Mouse (Mus musculus): ENCODE data around the gene Hmcn1.
A peak's percentile ranks its signal among the peaks of the same experiment; 100 is the strongest.

Hmcn1 gene

DNA sequence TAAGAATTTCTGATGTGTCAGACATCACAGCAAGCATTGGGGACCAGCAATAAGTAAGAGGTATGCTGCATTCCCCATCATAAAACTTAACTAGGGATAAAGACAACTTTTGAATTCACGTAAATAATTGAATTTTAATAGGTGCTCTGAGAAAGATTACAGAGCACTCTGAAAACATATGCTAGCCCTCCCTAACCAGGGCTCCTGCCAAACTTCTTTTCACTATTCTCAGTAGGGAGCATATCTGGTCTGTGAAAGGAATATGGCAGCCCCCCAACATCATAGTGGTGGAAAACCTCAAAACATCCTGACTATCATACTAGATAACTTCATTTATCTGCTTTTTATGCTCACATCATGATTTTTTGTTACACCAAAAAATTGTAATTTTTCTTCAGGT is 347.9 kb downstream of the Hmcn1 start:
- DNase-seq (ENCODE audit: low read depth, low spot score) = no peak

DNA sequence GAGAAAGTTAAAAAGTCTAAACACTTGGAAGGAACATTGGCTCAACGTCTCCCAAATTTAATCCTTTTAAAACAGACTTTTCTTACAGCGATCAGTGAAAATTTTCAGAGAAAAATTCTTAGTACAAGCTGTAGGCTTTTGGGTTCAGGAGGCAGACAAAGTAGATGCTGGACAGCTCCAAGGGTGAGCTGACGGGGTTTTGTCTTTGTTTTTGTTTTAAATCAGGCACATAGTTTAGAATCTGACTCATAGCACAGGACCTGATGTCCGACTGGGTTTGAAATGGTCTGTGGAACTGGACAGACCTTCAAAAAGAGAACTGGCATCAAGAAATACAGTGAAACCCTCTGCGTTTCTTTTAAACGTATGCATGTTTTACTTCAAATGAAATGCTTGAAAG is 353.7 kb downstream of the Hmcn1 start:
- no peak for DNase-seq (ENCODE audit: low read depth, low spot score)

DNA sequence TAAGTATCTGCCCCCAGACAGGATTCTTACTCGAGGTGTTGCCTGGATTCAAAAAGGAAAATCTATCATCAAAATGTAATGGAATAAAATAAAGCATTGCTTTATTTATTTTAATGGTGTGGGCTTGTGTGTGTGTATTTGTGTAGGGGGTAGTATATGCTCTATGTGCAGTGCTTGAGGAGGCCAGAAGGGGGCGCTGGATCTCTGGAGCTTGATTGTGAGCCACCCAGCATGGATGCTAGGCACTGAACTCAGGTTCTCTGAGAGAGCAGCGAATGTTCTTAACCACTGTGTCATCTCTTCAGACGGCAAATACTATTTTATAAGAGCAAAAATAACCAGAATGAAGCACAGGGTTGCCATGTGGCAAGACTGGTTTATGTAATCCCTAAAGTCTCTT is 360.7 kb downstream of the Hmcn1 start:
- DNase-seq (ENCODE audit: low read depth, low spot score) = no peak

- no peak for DNase-seq (ENCODE audit: low read depth, low spot score)
Observed at GRCm38 (mm10) chr1:150631856-150632171, 361.4 kb downstream of the Hmcn1 start.

- DNase-seq (ENCODE audit: low read depth, low spot score) = no peak
Observed at GRCm38 (mm10) chr1:150631035-150631855, 362.0 kb downstream of the Hmcn1 start.

DNA sequence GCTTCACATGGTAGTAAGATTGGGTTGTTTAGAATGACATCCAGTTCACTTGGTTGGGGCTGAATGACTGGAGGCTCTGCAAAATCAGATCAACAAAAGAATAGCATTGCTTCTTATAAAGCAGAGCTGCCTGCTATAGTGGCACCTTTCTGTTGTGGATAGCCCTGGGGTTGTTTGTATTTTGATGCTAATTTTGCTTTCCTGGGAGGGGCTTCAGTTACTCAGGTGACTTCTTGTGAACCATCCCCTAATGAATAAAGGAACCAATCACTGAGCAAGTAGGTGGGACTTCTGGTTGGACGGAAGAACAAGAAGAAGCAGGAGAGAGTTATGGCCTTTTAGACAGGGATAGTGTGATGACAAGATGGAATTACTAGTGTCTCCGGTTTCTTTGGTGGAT is 370.0 kb downstream of the Hmcn1 start:
- DNase-seq (ENCODE audit: low read depth, low spot score) = no peak

- DNase-seq (ENCODE audit: low read depth, low spot score) = peak; percentile 61
Observed at GRCm38 (mm10) chr1:150610539-150610938, 382.7 kb downstream of the Hmcn1 start.

- DNase-seq (ENCODE audit: low read depth, low spot score) = no peak
Observed at GRCm38 (mm10) chr1:150606173-150606572, 387.1 kb downstream of the Hmcn1 start.

DNA sequence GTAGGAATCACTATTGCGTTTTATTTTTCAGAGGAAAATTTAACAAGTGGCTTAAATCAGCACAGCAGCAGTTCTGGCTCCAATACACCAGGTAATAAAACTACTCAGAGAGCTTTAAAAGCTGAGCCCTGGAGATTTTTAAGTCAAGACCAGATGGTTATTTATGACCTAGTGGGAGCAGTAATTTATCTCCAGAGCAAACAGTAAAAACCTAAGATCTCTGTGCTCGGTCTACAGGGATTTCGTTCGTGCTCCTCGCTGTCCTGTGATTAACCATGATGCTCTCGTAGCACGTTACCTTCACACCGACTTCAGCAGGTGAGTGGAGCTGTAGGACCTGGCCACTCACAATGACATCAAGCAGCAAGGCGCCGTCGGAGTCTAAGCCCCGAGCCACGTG is 399.6 kb downstream of the Hmcn1 start:
- DNase-seq (ENCODE audit: low read depth, low spot score) = peak; percentile 63

- peak; percentile 62 for DNase-seq (ENCODE audit: low read depth, low spot score)
Observed at GRCm38 (mm10) chr1:150591253-150591652, 402.0 kb downstream of the Hmcn1 start.

DNA sequence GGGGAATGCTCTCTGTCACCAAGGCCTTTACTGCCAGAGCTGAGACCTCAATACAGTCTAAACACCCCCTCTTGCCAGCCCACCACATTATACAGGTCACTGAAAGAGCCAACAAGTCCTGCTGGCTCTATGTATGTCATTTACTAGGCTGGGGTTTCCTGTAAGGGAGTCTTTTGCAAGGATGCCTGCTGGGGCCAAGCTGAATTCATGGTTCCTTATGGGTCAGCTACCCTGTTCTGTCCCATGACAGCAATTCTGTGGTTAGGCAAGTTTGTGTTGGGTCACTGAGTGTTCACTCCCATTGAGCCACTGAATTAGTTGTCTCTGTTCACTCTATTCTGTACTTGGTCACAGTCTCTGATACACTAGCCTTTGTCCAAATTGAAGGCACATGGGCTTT is 405.8 kb downstream of the Hmcn1 start:
- DNase-seq (ENCODE audit: low read depth, low spot score) = no peak

DNA sequence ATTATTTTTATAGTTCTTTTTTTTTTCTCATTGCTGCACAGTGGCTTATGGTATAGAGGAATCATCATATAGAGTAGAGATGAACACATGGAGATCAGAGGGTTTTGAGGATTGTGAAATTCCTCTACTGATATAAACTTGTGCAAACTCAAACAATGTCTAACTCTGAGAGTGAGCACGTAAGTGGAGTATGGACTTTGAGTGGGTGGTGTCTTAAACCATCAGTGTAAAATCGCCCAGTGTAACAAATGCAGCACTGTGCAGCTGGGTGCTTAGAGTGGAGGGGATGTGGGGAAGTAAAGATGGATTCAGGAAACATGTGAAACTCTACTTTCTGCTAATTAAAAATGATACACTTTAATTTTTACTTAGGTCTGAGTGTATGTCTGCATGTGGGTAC is 408.8 kb downstream of the Hmcn1 start:
- no peak for DNase-seq (ENCODE audit: low read depth, low spot score)

DNA sequence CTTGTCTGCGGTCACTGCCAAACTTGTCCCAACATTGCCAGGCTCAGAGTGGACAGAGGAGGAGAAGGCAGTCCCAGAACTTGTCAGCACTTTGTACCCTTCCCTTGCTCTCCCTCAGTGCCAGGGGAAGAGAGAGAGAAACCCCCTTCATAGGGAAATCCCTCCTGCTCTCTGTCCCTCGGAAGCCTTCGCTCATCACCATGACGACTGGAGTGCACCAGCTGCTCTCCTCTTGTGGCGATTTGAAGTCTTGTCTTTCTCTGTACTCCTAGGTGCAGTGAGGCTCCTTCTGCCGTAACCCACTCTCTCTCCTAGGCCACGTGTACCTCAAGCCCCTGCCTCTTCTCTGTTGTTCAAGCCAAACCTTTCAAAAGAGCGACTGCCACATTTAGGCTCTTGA is 409.5 kb downstream of the Hmcn1 start:
- DNase-seq (ENCODE audit: low read depth, low spot score) = no peak

DNA sequence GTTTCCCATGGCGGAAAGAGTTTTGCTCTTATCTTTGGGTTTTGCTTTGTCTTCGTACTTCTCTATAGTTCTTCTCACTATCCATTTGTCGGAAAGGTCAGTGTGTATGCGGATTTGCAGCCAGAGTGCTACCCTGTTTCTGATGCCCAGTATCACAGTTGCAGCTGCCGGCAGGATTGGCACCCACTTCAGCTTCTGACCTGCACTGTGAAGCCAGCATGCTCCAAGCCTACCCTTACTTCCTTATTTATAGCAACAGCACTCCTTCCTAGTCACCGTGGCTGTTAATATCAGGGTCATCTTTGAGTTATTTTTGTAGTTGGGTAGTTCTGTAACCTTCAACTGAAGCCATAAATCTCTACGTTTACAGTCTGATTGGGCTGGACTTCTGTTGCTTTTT is 412.7 kb downstream of the Hmcn1 start:
- no peak for DNase-seq (ENCODE audit: low read depth, low spot score)

GRCm38 (mm10) chr1:150573407-150573806 is 419.8 kb downstream of the Hmcn1 start:
- DNase-seq (ENCODE audit: low read depth, low spot score) = no peak

- peak; percentile 33 for DNase-seq (ENCODE audit: low read depth, low spot score)
Observed at GRCm38 (mm10) chr1:150570562-150571156, 422.6 kb downstream of the Hmcn1 start.

DNA sequence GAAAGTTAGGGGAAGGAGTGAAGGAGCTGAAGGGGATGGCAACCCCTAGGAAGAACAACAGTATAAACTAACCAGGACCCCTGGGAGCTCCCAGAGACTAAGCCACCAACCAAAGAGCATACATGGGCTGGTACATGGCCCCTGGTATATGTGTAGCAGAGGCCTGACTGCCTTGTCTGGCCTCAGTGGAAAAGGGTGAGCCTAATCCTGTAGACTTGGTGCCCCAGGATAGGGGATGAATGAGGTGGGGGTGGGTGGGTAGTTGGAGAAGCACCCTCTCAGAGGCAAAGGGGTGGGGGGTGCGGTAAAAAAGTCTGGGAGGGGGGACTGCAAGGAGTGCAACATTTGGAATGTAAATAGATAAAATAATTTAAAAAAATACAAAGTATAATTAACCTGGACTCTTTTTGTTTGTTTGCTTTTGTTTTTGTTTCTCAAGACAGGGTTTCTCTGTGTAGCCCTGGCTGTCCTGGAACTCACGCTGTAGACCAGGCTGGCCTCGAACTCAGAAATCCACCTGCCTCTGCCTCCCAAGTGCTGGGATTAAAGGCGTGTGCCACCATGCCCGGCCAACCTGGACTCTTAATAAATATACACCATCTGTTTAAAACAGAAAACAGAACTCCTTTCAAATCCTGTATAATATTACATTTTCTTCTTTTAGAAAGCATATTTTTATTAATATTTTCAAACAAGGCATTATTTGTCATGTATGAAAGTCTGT is 423.3 kb downstream of the Hmcn1 start:
- no peak for DNase-seq (ENCODE audit: low read depth, low spot score)

DNA sequence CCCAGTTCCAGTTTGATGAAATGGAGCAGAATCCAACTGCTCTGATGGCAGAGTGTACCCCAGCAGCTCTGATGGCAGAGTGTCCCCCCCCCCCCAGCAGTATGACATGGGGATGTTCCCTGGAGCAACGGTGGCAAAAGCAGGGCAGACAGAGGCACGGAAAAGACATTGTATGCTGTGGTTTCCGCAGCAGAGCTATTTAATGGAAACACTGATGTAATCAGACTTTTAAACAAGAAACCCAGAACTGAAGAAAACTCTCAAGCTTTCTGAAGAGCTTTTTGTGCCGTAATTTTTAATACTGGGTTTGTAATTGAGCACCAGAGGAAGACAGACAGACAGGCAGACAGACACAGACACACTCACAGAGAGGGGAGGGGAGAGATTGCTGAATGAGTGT is 426.9 kb downstream of the Hmcn1 start:
- no peak for DNase-seq (ENCODE audit: low read depth, low spot score)

DNA sequence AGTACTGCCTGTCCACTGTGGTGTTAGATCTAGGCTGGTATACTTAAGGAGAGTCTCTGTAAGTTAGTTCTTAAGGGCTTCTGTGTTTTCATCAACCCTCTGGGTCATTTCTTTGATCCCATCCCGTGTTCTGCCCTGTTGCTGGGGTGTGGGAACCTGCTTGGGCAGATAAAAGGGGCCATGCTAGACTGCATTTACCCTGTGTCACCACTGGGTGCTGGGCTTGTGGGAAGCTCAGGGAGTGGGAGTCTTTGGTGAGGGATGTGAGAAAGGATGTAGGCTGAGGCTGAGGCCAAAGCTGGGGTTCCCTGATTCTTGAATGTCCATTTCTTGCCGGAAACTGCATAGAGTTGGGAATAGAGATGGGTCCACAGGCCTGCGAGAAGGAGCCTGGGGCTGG is 436.6 kb downstream of the Hmcn1 start:
- no peak for DNase-seq (ENCODE audit: low read depth, low spot score)

DNA sequence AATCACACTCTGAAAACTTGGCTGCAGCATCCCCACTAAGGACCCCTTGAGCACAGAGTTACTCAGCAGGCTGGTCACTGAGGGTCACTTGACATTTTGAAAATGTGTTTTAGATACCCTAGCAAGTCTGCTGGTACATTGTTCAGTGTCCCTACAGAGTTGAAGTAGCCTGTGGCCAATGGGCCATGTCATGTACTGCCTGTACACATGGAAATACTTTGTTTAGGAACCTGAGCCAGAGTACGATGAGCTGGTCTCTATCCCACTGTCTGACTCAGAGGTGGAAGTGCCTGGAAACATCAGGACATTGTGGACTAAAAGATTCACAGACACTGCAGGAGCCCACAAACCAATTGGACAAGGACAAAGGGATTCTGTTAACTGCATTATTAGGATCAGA is 441.8 kb downstream of the Hmcn1 start:
- DNase-seq (ENCODE audit: low read depth, low spot score) = no peak

- DNase-seq (ENCODE audit: low read depth, low spot score) = peak; percentile 59
Observed at GRCm38 (mm10) chr1:150546463-150546862, 446.8 kb downstream of the Hmcn1 start.

- DNase-seq (ENCODE audit: low read depth, low spot score) = peak; percentile 87
Observed at GRCm38 (mm10) chr1:150540267-150540666, 453.0 kb downstream of the Hmcn1 start.

Data from forelimb bud, embryonic 11.5 days (tissue).